Mouse (Mus musculus): ENCODE measurements at regions not wholly inside any gene's neighbourhood (a gene's known extent, or its start where the extent isn't known, plus 50 kb on each side); places are given as distances from the start of the nearest gene placed in this dataset.
A peak's percentile ranks its signal among the peaks of the same experiment; 100 is the strongest.

- ATAC-seq (no peak), DNase-seq (no peak)
- Histone ChIP-seq H3K27me3 (ENCODE audit: insufficient read depth, low read length) (no peaks in the 10 kb centered on the region; the same call in 1 of the 2 replicates), H3K9ac (no peak overlapping the region), H3K36me3 (ENCODE audit: insufficient read depth) (no peaks in the 10 kb centered on the region), H3K27ac (ENCODE audit: low read depth, low read length) (no peak overlapping the region), H3K4me1 (ENCODE audit: insufficient read depth) (no peaks in the 10 kb centered on the region), H3K9me3 (ENCODE audit: low read length) (no peaks in the 10 kb centered on the region), H3K4me2 (ENCODE audit: low read depth) (no peak overlapping the region), H3K4me3 (ENCODE audit: low read depth, low read length) (no peak overlapping the region)
- 89% methylated on average over 7 of the region's 7 CpGs for WGBS
- no peak for TF ChIP-seq CTCF (IDR thresholded peaks at IDR 0.05; ENCODE audit: low read depth)
Measured at GRCm38 (mm10) chr11:90802569-90803363, 114.6 kb upstream of the Tom1l1 start.

DNA sequence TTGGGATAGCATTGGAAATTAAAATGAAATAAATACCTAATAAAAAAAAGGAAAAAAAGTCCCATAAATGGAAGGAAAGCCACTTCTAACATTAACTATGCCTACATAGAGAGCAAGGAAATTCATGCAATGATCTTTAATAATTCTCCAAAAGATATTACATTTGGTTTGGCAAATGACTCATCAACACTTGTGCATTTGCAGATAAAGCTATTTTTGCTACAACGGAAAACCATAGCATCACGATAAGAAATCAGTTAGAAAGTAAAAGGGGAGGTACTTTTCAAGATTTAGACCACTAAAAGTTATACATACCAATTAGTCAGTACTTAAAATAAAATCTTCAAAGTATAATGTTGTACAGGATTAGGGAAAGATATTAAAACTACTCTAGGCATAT lies 109.4 kb upstream of the Tom1l1 start:
- H3K27ac ChIP-seq (ENCODE audit: low read depth, low read length): no peak overlapping the region
- no peak overlapping the region for H3K9ac ChIP-seq
- ATAC-seq (no peak), DNase-seq (no peak)
- no peaks in the 10 kb centered on the region for H3K9me3 ChIP-seq (ENCODE audit: low read length)
- no peaks in the 10 kb centered on the region for H3K27me3 ChIP-seq (ENCODE audit: insufficient read depth, low read length)
- no peaks in the 10 kb centered on the region for H3K36me3 ChIP-seq (ENCODE audit: insufficient read depth)
- H3K4me1 ChIP-seq (ENCODE audit: insufficient read depth): no peaks in the 10 kb centered on the region
- H3K4me3 ChIP-seq (ENCODE audit: low read depth, low read length): no peak overlapping the region
- no peak overlapping the region for H3K4me2 ChIP-seq (ENCODE audit: low read depth)
- 91% methylated on average over 2 of the region's 2 CpGs for WGBS
- TF ChIP-seq CTCF (IDR thresholded peaks at IDR 0.05; ENCODE audit: low read depth): no peak

DNA sequence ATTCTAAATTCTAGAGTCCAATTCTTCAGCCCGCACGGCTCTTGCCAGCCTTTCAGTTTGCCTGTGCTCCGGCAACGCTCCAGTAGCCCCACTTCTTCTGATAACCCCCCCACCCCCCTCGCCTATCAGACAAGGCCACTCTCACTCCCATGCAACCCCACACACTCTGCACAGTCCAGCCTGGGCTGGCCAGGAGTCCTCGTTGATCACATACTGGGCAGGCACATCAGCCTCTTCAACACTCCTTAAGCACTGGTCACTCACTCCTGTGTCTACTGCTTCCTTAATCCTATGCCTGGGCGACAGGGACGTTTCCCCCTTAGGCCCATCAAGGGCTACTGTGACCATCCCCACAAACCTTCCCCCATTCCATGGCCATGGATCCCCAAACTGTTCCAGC lies 95.4 kb upstream of the Tom1l1 start:
- no peak for TF ChIP-seq CTCF (IDR thresholded peaks at IDR 0.05; ENCODE audit: low read depth)
- DNase-seq (no peak), ATAC-seq (no peak)
- WGBS: 90% methylated on average over 8 of the region's 8 CpGs
- no peaks in the 10 kb centered on the region for H3K36me3 ChIP-seq (ENCODE audit: insufficient read depth)
- H3K27ac ChIP-seq (ENCODE audit: low read depth, low read length): no peak overlapping the region
- no peak overlapping the region for H3K4me3 ChIP-seq (ENCODE audit: low read depth, low read length)
- no peaks in the 10 kb centered on the region for H3K4me1 ChIP-seq (ENCODE audit: insufficient read depth)
- H3K4me2 ChIP-seq (ENCODE audit: low read depth): no peak overlapping the region
- H3K27me3 ChIP-seq (ENCODE audit: insufficient read depth, low read length): no peaks in the 10 kb centered on the region
- no peaks in the 10 kb centered on the region for H3K9me3 ChIP-seq (ENCODE audit: low read length)
- no peak overlapping the region for H3K9ac ChIP-seq

GRCm38 (mm10) chr11:90782975-90783374 lies 94.8 kb upstream of the Tom1l1 start:
- ATAC-seq (no peak), DNase-seq (peak; percentile 61)
- no peak overlapping the region for H3K4me3 ChIP-seq (ENCODE audit: low read depth, low read length)
- H3K27me3 ChIP-seq (ENCODE audit: insufficient read depth, low read length): no peaks in the 10 kb centered on the region
- no peak overlapping the region for H3K27ac ChIP-seq (ENCODE audit: low read depth, low read length)
- no peak overlapping the region for H3K9ac ChIP-seq
- no peaks in the 10 kb centered on the region for H3K4me1 ChIP-seq (ENCODE audit: insufficient read depth)
- H3K4me2 ChIP-seq (ENCODE audit: low read depth): no peak overlapping the region
- 48% methylated on average over 6 of the region's 6 CpGs for WGBS
- no peaks in the 10 kb centered on the region for H3K9me3 ChIP-seq (ENCODE audit: low read length)
- H3K36me3 ChIP-seq (ENCODE audit: insufficient read depth): no peaks in the 10 kb centered on the region
- TF ChIP-seq CTCF (IDR thresholded peaks at IDR 0.05; ENCODE audit: low read depth): peak; percentile 56

DNA sequence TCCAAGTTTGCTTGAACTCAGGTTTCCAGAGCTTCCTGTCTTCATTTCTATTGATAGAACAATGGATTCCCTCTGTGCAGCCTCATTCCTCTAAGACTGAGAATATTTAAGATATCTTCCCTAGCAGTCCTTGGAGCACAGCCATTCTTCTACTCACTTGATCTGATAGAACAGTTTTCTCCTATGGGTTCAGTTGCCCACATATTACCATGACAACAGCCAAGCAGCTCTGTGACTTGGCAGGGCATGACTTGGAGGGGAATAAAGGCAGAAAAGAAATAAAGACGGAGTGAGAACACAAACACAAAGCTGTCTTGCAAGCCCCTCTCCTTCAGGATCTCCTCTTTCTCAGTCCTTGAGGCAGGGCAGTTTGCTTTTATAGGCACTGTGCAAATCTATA lies 87.6 kb upstream of the Tom1l1 start:
- ATAC-seq: peak; percentile 78
- H3K9ac ChIP-seq: no peak overlapping the region
- TF ChIP-seq CTCF (IDR thresholded peaks at IDR 0.05; ENCODE audit: low read depth): no peak
- H3K4me3 ChIP-seq (ENCODE audit: low read depth, low read length): no peak overlapping the region
- H3K27me3 ChIP-seq (ENCODE audit: insufficient read depth, low read length): no peaks in the 10 kb centered on the region
- peak; percentile 58 for DNase-seq
- H3K36me3 ChIP-seq (ENCODE audit: insufficient read depth): no peaks in the 10 kb centered on the region
- H3K4me2 ChIP-seq (ENCODE audit: low read depth): no peak overlapping the region
- no peaks in the 10 kb centered on the region for H3K9me3 ChIP-seq (ENCODE audit: low read length)
- WGBS: 13% methylated on average over 1 of the region's 1 CpGs
- no peak overlapping the region for H3K27ac ChIP-seq (ENCODE audit: low read depth, low read length)
- H3K4me1 ChIP-seq (ENCODE audit: insufficient read depth): no peaks in the 10 kb centered on the region

- Histone ChIP-seq H3K4me3 (ENCODE audit: low read depth, low read length) (no peak overlapping the region), H3K9me3 (ENCODE audit: low read length) (no peaks in the 10 kb centered on the region), H3K27ac (ENCODE audit: low read depth, low read length) (no peak overlapping the region), H3K27me3 (ENCODE audit: insufficient read depth, low read length) (no peaks in the 10 kb centered on the region), H3K4me1 (ENCODE audit: insufficient read depth) (no peaks in the 10 kb centered on the region), H3K36me3 (ENCODE audit: insufficient read depth) (no peaks in the 10 kb centered on the region), H3K4me2 (ENCODE audit: low read depth) (no peak overlapping the region), H3K9ac (no peak overlapping the region)
- no peak for DNase-seq
- no peak for TF ChIP-seq CTCF (IDR thresholded peaks at IDR 0.05; ENCODE audit: low read depth)
- 72% methylated on average over 2 of the region's 2 CpGs for WGBS
- no peak for ATAC-seq
Measured at GRCm38 (mm10) chr11:90755981-90756380, 67.8 kb upstream of the Tom1l1 start.

GRCm38 (mm10) chr11:90748448-90748847 lies 60.3 kb upstream of the Tom1l1 start:
- DNase-seq (no peak), ATAC-seq (no peak)
- Histone ChIP-seq H3K4me2 (ENCODE audit: low read depth) (no peak overlapping the region), H3K9ac (no peak overlapping the region), H3K9me3 (ENCODE audit: low read length) (no peaks in the 10 kb centered on the region), H3K36me3 (ENCODE audit: insufficient read depth) (no peaks in the 10 kb centered on the region), H3K4me3 (ENCODE audit: low read depth, low read length) (no peak overlapping the region), H3K4me1 (ENCODE audit: insufficient read depth) (no peaks in the 10 kb centered on the region), H3K27ac (ENCODE audit: low read depth, low read length) (no peak overlapping the region), H3K27me3 (ENCODE audit: insufficient read depth, low read length) (no peaks in the 10 kb centered on the region)
- TF ChIP-seq CTCF (IDR thresholded peaks at IDR 0.05; ENCODE audit: low read depth): no peak
- WGBS: 66% methylated on average over 3 of the region's 3 CpGs

All from forebrain, postnatal 0 days (tissue).